9 mouse cellular contexts compared by ENCODE assay signal in the genomic region with DNA sequence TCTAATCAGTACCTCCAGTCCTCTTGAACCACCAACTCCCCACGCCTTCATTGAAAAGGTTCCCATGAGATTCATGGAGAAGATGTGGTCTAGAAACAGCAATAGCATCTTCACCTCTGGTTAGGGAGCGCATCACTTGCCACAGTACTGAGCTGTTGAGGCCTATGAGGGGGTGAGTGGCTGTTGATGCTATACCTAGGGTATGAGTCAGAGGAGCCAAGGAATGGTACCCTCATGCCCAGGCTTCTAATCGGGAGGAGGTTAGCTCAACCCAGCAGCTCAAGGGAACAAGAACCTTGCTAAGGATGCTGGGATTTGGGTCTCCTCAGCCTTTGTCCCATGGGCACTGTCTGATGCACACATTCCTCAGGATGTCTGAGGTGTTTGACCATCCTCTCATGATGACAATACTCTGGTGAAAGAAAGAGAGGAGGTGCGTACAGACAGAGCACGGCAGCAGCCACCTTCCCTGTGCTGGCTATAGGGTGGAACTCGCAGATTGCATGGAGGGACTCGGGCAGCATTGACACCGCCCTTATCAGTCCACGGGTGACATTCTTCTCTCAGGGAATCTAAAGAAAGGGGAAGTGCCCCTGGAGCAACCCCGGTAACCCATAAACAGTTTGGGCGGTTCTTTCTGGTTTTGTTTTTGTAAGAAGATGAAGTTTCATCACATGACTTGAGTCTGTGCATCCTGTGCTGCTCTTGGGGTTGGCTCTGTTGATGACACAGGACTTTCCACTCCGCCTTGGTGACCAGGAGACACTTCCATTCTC. TPM values are rescaled to one million over a fixed set of nuclear protein-coding genes. Genes with fewer than 3 reads are reported as not detected.
DNase-seq lines count a peak whose midpoint lies in the region; ATAC-seq lines count a peak whose summit lies in the region.
"Had no signal": no experiment of that assay in that cellular context is flagged by ENCODE, and none has a peak within 500 bp of the region (broad histone marks: within the 10 kb centered on the region; RNA-seq: fewer than 3 reads in every experiment).

No protein-coding gene starts in this region.

- ATAC-seq in heart, embryonic 13.5 days (ENCODE audit: extremely low read depth, insufficient number of reproducible peaks, low FRiP score, low TSS enrichment) = no peak
- no peak for ATAC-seq in stomach, embryonic 15.5 days (ENCODE audit: insufficient read depth, low FRiP score, low read depth)
- ATAC-seq in erythroblast, adult 5-6 weeks (replicated peaks; ENCODE audit: low FRiP score, poor library complexity, severe bottlenecking) = no peak
- ATAC-seq: forebrain, embryonic 16.5 days had no signal

- H3K4me2 ChIP-seq in heart, embryonic 13.5 days = no peak overlapping the region
- H3K4me2 ChIP-seq in stomach, embryonic 15.5 days = no peak overlapping the region

- H3K4me3 ChIP-seq in heart, embryonic 13.5 days = no peak overlapping the region
- H3K4me3 ChIP-seq in stomach, embryonic 15.5 days (replicated peaks) = no peak overlapping the region

- peaks cover 46% of the 10 kb centered on the region for H3K4me1 ChIP-seq in heart, embryonic 13.5 days
- peaks cover 20% of the 10 kb centered on the region for H3K4me1 ChIP-seq in stomach, embryonic 15.5 days

- H3K36me3 ChIP-seq in heart, embryonic 13.5 days = no peaks in the 10 kb centered on the region
- H3K36me3 ChIP-seq in stomach, embryonic 15.5 days = no peaks in the 10 kb centered on the region

- no peak overlapping the region; the same call in 1 of the 2 replicates for H3K9ac ChIP-seq in heart, embryonic 13.5 days
- H3K9ac ChIP-seq in stomach, embryonic 15.5 days = no peak overlapping the region

- WGBS in heart, embryonic 13.5 days = 63% methylated on average over 12 of the region's 12 CpGs
- WGBS in stomach, embryonic 15.5 days = 78% methylated on average over 12 of the region's 12 CpGs

- 0 out of 2 replicates have a peak, but pooled peaks cover 5% of the 10 kb centered on the region for H3K9me3 ChIP-seq in heart, embryonic 13.5 days
- no peaks in the 10 kb centered on the region for H3K9me3 ChIP-seq in stomach, embryonic 15.5 days

- H3K27me3 ChIP-seq in heart, embryonic 13.5 days (replicated peaks) = no peaks in the 10 kb centered on the region
- no peaks in the 10 kb centered on the region for H3K27me3 ChIP-seq in stomach, embryonic 15.5 days (replicated peaks)

- DNase-seq in heart, postnatal 4 days = no peak
- DNase-seq in spleen, postnatal 36 days (ENCODE audit: low spot score in 2 of 2) = peak; percentile 35 to 41
- DNase-seq in spleen, postnatal 14 days (ENCODE audit: low spot score in 2 of 2) = no peak
- DNase-seq in induced T-regulatory cell, adult 2 months (ENCODE audit: low read depth) = peak; percentile 83
- DNase-seq in embryo, embryonic 11 days = no peak

- peak overlapping the region; percentile 72 for H3K27ac ChIP-seq in heart, embryonic 13.5 days (replicated peaks)
- peak overlapping the region; percentile 42; the same call in 1 of the 2 replicates for H3K27ac ChIP-seq in stomach, embryonic 15.5 days

RNA-seq across cellular contexts. Expression of a gene that starts 5.6 kb away (rescaled TPM):
- 44.5 and 45.3 TPM in 2 replicates for polyA plus RNA-seq in heart, embryonic 13.5 days (2015; fragmentation: Nextera tagmentation; extraction: Ambion mirVana)
- 10 to 100 TPM; 78.4 to 81.7 TPM for total RNA-seq in heart, postnatal 4 days (2021)
- polyA plus RNA-seq in stomach, embryonic 15.5 days (2015; fragmentation: Nextera tagmentation; extraction: Ambion mirVana) = 48.0 and 49.5 TPM in 2 replicates
- 15.7 and 16.9 TPM in 2 replicates for total RNA-seq in erythroblast, adult 5-6 weeks (2015; ENCODE audit: low replicate concordance)
- 27.2 and 32.7 TPM in 2 replicates for total RNA-seq in erythroblast, adult 5-6 weeks (2017; ENCODE audit: low replicate concordance)

Comparison
In these comparisons a context has a peak if more than half of its experiments do, and no peak if none do; other contexts are left out.
1. DNase-seq: peak in spleen, postnatal 36 days (2 of 2) and induced T-regulatory cell, adult 2 months (single experiment); none in heart, postnatal 4 days (single experiment), spleen, postnatal 14 days (0 of 2) and embryo, embryonic 11 days (single experiment).